Mouse (Mus musculus): ENCODE data around the gene Zfp622.
A peak's percentile ranks its signal among the peaks of the same experiment; 100 is the strongest.

Gene Zfp622

DNA sequence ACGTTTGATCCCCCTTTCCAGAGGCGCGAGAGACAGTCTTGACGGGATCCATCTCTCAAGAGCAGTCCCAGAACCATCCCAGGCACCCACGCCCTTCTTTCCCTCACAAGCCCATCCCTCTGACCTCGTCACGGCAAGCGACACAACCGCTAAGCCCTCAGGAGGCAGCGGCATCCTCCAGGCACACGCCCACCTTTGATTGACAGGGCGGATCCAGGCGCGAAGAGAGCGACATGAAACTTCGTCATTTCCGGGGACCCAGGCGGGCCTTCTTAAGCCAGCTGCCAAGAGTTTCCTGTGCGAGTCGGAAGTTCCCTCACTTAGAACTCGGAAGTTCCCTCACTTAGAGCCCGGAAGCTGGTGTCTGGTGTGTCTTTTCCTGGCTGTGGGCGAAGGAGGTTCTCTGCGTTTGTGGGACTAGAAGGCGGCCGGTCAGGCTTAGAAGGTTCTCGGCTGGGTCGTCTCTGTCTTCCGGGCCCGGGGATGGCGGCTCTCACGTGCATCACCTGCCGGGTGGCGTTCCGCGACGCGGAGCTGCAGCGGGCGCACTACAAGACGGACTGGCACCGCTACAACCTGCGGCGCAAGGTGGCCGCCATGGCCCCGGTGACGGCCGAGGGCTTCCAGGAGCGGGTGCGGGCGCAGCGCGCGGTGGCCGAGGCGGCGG is at the start of gene Zfp622:
Gene Zfp622, plus strand, starts transcription at position 300 of the 667 bp plus-strand sequence.
- peak; percentile 96 to 98 for DNase-seq (ENCODE audit: inconsistent age in 2 of 2, low spot score in 1 of 2)

- DNase-seq (ENCODE audit: inconsistent age in 2 of 2, low spot score in 1 of 2): peak in 1 of 2 experiments; percentile 70
Measured at GRCm38 (mm10) chr15:25934411-25934810, 49.8 kb upstream of the Zfp622 start.

- no peak for DNase-seq (ENCODE audit: inconsistent age in 2 of 2, low spot score in 1 of 2)
Measured at GRCm38 (mm10) chr15:25938496-25938895, 45.7 kb upstream of the Zfp622 start.

DNA sequence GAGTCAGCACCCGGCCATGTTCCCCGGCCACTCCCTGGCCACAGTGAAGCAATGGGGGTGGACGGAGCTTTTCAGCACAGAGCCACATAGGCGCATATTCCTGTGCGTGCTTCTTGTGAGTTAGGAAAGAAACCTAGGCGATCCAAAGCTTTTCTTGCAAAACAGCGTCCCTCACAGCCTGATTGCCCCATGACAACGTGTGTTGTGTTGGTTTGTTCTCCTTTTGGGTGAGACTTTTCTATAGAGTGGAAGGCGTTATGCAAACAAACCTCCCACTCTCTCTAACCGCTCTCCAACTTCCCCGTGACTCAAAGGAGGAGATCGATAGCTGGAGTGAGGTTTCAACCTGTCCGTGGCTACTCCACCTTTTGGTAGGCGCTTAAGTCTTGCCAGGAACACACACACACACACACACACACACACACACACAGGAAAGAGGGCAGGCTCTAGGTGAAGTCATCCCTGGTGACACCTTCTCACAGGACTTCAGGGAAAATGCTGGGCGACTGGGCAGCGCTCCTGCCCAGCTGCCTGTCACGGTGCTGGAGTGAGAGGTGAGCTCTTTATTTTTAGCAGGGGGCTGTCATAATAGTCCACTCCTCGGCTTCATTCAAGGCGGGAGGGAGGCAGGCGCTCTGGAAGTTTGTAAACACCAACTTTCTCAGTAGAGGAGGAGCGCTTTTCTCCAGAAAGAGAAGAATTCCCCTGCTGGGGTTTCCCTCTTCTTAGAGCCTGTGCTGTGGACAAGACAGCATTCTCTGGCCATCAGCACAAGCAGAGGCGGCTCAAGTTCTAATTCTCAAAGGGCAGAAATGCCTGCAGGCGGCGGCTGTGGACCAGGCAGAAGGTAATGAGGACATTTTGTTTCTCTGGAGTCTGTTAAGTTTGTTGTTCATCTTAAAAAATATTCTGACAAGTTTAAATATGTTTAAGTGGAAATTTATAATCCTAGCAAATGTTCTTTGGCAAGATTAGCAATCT is 43.5 kb upstream of the Zfp622 start:
- DNase-seq (ENCODE audit: inconsistent age in 2 of 2, low spot score in 1 of 2): peak; percentile 52 to 87

GRCm38 (mm10) chr15:25941514-25941913 is 42.7 kb upstream of the Zfp622 start:
- DNase-seq (ENCODE audit: inconsistent age in 2 of 2, low spot score in 1 of 2): peak in 1 of 2 experiments; percentile 56

DNA sequence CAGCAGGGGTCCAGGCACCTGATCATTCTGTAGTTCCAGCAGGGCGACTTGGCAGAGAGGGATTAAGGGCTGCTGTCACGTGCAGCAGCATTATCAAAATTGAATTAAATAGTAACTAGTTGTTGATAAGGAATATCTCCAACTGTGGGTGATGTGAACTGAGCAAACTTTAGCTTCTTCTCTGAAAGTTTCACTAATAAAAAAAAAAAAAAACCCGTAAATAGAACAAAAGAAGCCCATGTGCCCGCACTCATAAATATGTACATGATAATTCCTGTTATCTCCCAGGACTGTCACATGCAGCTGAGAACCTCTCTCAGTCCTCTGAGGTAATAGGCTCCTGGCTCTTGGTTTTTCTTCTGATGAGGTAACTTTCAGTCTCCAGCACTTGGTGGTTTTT is 41.8 kb upstream of the Zfp622 start:
- DNase-seq (ENCODE audit: inconsistent age in 2 of 2, low spot score in 1 of 2): no peak

GRCm38 (mm10) chr15:25943386-25944137 is 40.6 kb upstream of the Zfp622 start:
- no peak for DNase-seq (ENCODE audit: inconsistent age in 2 of 2, low spot score in 1 of 2)

DNA sequence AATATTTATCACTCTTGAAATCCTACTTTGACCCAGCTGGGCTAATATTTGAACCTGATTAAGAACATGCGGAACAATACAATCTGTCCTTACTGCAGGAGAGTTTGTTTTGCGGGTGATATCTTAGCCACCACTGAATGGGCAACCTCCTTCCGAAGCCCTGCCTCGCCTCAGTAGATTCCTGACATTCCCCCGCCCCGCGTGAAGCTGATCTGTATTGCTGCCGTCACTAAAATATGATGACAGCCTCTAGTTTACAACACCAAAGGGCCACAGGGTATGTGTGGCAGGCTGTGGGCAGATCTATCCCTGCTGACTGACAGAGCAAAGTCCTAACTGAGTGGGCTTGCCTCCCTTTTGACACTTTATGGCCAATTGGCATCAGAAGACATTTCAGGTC is 38.9 kb upstream of the Zfp622 start:
- DNase-seq (ENCODE audit: inconsistent age in 2 of 2, low spot score in 1 of 2): no peak

DNA sequence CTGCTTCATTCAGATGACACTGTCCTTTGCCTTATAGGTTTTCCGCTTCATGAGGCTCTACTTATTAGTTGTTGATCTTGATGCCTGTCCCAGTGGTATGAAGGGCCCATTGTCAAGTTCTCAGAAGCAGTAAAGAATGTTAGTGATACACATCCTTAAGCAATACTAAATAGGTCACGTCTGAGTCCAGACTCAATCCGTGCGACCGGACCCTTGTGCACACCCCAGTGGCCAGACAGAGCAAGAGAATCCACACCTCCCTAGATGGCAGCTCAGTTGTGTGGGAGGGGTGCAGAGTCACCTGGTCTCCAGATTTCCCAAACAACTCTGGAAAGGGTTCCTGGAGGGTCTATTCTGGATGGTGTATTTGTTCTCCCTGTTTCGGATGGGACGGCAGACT is 37.7 kb upstream of the Zfp622 start:
- DNase-seq (ENCODE audit: inconsistent age in 2 of 2, low spot score in 1 of 2): no peak

GRCm38 (mm10) chr15:25947383-25947782 is 36.8 kb upstream of the Zfp622 start:
- DNase-seq (ENCODE audit: inconsistent age in 2 of 2, low spot score in 1 of 2): peak in 1 of 2 experiments; percentile 25

DNA sequence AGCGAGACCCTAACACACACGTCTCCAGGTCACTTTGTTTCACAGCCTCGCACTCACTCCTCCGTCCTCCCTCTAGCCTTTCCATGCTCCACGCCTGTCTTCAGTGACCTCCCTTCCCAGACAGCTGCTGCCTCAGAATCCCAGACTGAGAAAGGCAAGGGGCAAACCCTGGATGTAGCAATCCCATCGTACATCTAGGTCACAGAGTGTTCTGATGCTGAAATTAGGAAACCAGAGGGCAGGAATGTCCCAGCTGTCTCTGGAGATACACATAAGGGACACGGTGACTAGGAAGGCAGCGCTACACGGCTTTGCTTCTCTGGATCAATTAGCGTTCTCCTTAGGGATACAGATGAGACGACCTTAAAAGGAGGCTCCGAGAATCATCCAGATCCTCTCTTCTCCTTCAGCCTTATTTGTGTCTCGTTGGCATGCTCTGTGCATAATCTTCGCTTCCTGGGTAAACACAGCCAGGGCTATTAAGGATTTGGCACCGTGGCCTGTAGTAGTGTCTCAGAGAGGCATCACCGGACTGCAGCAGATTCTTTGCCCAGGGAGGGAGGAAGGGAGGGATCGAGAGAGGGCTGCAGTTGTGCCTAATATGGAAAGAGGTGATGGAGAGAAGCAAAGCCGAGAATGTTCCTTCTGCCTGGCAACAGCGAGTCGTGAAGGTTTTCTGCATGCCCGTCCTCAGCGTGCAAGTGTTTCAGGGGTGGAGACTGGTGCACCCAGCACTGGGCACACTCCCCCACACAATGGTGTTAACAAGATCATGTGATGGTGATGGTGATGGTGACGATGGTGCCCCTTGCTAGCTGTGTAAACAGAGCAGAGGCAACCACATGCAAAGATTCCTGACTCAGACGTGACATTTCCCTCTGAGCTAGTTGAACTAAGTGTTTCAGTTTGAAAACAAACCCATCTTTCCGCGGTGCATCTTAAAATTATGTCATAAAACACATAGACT is 35.6 kb upstream of the Zfp622 start:
- DNase-seq (ENCODE audit: inconsistent age in 2 of 2, low spot score in 1 of 2): peak in 1 of 2 experiments; percentile 34

- DNase-seq (ENCODE audit: inconsistent age in 2 of 2, low spot score in 1 of 2): no peak
Measured at GRCm38 (mm10) chr15:25949696-25950095, 34.5 kb upstream of the Zfp622 start.

DNA sequence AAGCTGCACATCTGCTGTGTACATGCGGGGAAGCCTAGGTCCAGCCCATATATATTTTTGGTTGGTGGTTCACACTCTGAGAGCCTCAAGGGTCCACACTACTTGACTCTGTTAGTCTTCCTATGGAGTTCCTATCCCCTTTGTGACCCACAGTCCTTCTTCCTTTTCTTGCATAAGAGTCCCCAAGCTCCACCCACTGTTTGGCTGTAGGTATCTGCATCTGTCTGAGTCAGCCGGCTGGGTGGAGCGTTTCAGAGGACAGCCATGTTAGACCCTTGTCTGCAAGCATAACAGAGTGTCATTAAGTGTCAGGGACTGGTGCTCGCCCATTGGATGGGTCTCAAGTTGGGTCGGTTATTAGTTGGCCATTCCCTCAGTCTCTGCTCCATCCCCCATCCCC is 33.6 kb upstream of the Zfp622 start:
- DNase-seq (ENCODE audit: inconsistent age in 2 of 2, low spot score in 1 of 2): peak in 1 of 2 experiments; percentile 44

- no peak for DNase-seq (ENCODE audit: inconsistent age in 2 of 2, low spot score in 1 of 2)
Measured at GRCm38 (mm10) chr15:25951037-25951436, 33.1 kb upstream of the Zfp622 start.

GRCm38 (mm10) chr15:25956001-25956400 is 28.2 kb upstream of the Zfp622 start:
- peak in 1 of 2 experiments; percentile 57 for DNase-seq (ENCODE audit: inconsistent age in 2 of 2, low spot score in 1 of 2)

DNA sequence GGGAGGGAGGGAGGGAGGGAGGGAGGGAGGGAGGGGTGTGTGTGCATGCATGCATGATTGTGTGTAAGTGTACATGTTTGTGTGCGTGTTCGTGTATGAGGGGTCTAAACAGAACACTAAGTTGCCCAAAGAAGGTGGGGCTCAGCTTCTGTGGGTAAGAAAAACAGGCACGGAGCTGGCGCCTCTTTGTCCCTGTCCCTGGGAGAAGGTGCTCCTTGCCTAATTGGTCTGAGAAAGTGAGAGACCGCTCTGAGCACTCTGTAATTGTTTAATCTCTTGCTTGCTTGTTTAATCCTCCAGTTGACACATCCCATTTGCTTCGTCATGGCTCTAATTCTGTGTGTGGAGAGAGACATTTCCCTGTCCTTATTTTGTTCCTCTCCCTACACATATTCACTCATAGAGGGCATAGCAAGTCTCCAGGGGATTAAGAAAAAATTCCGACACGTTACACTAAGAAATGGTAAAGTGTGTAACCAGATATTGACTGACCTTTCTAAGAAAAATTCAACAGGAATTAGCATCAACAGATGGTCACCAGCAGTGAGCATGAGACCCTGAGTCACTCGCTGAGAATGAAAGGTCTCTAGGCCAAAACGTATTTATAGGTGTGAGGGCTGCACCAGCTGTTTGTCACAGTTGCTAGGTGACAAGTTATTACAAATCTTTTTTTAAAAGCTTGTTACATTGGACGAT is 27.6 kb upstream of the Zfp622 start:
- peak in 1 of 2 experiments; percentile 66 for DNase-seq (ENCODE audit: inconsistent age in 2 of 2, low spot score in 1 of 2)

DNA sequence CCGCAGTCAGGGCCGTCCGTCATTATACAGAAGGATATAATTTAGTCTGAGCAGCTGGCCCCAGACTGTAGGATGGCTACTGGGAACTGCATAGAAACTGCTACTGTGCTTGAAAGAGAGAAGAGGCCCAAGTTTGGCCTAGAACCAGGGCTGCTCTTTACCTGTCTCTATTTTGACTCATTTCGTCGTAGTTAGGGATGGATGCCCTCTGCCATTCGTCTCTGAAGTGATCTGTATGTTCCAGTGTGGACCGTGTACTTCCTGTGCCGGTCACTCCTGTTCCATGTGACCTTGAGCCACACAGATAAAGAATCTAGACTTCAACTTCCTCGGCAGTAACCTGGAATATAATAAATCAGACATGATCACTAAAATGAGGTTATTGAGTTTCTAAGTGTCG is 26.5 kb upstream of the Zfp622 start:
- peak; percentile 41 to 68 for DNase-seq (ENCODE audit: inconsistent age in 2 of 2, low spot score in 1 of 2)

GRCm38 (mm10) chr15:25959375-25959774 is 24.8 kb upstream of the Zfp622 start:
- peak in 1 of 2 experiments; percentile 76 for DNase-seq (ENCODE audit: inconsistent age in 2 of 2, low spot score in 1 of 2)

GRCm38 (mm10) chr15:25960231-25960630 is 23.9 kb upstream of the Zfp622 start:
- DNase-seq (ENCODE audit: inconsistent age in 2 of 2, low spot score in 1 of 2): no peak
